Mouse (Mus musculus) heart, postnatal 14 days (tissue): ENCODE measurements at regions not wholly inside any gene's neighbourhood (a gene's known extent, or its start where the extent isn't known, plus 50 kb on each side); places are given as distances from the start of the nearest gene placed in this dataset.
A peak's percentile ranks its signal among the peaks of the same experiment; 100 is the strongest.

ENCODE experiments used
- DNase-seq, 2 experiments: peaks; one replicate each; pipeline ENCODE4 v3.0.0; 2021 to 2022
- intact Hi-C: fragments of 180-260 bp; cut with DNase I; formaldehyde crosslinking; loops from one replicate; pipeline ENCODE4 v1.15.1; 2025

DNA sequence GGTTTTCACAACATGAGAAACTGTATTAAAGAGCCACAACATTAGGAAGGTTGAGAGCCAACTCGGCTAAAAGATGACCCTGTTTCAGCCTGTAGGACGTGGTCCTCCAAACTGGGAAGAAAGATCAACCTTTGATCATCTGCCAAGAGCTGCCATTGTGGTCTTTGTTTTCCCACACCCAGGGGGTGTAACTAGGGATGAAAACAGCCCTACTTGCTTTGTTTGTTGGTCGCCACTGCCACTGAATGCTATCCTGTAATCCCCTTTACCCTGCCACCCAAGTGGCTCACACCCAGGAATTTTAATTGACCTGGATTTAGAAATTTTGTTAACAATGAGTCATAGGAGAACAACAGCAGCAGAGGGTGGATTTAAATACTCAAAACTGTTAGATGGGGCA is 414.2 kb downstream of the Bcor start:
- no peak for DNase-seq
- intact Hi-C loops: no loop called here

DNA sequence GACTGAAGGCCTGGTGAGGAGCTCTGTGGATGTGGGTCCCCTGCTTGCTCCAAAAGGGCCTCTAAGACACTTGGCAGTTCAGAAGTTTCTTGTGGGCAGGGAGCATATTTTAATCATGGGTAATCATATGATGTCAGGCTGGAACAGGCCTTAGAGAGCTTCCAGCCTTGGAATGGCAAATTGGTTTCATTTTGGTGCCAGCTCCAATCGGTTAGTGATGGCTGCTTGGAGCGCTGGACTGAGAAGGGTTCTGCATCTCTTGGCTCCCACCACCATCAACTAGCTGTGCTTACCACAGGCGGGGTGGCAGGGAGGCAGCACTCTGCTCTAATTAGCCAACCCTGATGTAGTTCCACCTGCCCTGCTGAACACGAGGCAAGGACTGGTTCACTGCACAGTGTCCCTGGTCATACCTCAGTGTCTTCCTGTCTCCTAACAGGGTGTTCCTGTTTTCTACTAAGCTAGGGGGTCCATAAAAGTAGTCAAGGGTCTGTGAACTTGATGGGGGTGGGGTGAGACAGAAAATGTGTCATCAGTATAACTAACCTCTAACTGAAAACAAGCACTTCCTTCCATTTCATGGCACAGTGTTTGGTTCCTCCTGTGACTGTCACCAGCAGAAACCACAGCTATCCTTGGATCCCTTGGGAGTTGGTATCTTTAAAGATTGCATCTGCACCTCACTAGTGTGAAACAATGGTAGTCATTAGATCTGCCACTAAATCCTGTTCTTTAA is 412.6 kb downstream of the Bcor start:
- intact Hi-C loops: no loop called here
- no peak for DNase-seq

DNA sequence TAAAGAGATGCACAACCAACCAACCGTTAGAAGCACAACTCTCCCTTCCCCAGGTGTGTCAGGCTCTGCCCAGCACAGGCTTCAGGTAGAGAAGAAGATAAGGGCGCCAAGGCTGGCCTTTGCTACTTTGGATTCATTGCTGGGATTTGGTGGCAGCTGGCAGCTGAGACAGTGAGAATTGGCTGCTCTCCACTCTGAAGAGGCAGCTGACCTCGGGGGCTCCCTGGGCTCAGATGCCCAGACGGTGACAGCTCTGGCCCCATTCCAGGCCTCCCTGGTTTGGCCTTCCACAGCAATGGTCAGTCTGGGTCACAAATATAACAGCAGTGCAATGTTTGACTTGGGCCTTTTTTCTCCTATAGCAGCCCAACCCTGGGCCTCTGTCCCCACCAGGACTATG is 411.9 kb downstream of the Bcor start:
- peak; percentile 54 to 75 for DNase-seq
- intact Hi-C loops: no loop called here

DNA sequence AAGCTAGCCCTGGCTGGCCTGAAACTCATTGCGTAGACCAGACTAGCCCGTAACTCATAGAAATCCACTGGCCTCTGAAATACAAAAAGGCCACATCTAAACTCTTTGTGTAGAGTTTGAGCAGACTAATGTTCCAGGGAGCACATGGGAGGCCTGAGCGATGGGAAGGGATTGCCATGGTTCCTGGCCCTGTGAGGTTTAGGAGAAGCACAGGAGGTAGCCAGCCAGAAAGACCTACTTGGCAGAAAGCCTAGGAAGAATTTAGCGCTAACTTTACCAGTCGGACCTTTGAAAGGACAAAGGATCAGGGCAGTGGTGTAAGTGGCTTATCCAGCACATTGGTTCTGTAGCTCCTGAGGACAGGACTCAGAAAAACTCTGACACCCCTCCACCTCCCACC is 407.6 kb downstream of the Bcor start:
- no peak for DNase-seq
- intact Hi-C loops: loop anchor here (5.0 kb wide), 1 partner anchor 145 kb away; no protein-coding TSS in a partner anchor

DNA sequence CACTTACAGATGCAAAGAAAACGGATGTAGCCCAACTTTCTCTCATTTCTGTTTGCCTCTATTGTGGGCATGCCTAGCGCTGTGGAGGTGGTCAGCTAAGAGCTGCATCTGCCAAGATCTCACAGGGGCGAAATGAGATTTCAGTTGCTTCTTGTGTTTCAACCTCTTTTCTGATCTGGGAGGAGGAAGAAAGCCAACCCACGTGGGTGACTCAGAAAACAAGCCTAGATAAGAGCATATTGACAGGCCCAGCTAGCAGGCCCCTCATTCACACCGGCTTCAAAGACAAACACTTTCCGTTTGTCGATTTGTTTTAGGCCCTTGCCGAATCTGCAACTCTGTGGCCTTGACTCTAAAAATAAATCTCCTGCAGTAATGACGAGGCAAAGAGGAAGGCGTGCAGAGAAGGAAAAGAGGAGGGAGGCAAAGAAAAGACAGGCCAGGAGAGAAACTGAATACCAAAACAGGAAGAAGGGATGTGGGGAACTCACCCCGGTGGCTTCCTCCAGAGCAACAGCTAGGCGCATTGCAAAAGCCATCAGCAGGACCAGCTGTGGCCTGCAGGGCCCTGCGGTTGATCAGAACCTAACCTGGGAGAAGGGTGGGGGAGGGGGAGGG is 407.1 kb downstream of the Bcor start:
- intact Hi-C loops: loop anchor here (5.0 kb wide), 1 partner anchor 144 kb away; no protein-coding TSS in a partner anchor

DNA sequence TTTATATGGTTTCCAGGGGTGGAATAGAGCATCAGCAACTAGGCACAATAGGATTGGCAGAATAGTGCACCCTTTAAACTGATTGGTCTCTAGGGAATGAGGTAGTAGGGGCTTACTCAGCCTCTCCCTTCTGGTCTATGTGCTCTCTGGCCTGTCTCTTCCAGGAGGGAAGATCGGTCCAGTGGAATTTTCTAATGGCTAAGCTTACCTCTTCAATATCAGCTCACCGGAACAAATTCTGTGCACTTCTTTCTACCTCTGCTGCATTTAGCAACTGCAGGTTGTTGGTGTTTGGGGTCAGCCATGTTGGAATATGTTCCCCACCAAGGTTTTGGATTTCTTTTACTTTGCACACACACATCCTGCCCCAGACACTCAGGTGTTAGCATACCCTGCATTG is 405.1 kb downstream of the Bcor start:
- intact Hi-C loops: no loop called here
- no peak for DNase-seq

More for the DNA sequence above, 407.1 kb downstream of the Bcor start:
- DNase-seq: no peak

DNA sequence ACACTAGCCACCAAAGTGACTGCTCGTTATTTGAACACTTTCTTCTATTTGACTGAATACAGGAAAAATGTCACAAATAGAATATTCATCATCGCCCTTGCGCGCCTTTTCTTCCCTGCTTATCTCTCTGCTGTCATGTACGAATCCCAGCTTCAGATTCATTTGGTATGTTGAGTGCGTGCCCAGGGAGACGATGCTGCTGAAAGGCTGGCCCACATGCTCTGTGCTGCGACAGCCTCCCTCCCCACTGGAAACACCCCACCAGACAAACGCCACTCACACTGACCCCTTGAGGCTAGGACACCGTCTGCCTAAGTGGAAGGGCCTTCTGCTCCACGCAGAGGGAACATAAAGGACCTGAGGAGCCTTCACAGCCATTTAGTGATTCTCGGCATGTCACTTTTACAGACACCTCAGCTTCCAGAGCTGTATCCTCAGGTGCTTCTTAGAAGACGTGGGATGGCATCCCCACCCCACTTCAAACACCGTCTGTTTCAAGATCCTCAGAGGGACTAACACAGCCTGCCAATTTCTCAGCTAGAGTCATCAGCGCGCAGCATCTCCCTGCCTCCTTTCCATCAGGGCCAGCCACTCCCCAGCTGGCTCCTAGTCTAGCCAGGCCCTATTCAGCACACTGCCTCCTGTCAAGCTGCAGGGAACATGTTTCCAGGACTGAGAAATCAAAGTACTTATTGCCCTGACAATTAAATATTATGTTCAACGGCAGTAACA is 396.6 kb downstream of the Bcor start:
- DNase-seq: peak in 1 of 2 experiments; percentile 15
- intact Hi-C loops: no loop called here

DNA sequence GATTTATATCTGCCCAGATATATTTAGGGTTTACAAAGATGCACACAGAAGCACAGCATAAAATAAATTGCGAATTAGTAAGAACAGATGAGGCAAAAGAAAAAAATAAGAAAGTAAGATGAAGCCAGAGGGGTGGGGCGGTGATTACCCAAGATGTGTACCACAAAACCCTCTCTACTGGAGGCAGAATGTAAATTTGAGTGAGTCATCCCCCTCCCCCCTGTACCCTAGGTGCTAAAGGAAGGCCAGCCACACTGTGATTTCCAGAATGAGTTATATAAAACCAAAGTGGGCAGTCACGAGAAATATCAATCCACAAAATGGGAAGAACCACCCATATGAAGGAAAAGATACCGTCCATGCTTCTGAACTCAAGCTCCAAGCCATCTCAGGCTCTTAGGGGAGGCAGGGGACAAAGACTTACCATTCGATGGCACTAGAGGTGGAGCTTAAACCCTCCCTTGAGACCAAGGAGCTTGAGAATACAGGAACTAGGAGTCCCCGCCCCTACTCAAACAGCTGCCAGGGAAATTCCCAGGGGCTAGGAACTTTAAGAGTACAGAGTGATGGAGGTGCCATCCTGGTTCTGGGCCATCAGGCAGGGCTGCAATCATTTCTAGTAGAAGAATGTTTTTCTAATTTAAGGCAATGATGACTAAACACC is 383.8 kb downstream of the Bcor start:
- no peak for DNase-seq
- intact Hi-C loops: no loop called here

DNA sequence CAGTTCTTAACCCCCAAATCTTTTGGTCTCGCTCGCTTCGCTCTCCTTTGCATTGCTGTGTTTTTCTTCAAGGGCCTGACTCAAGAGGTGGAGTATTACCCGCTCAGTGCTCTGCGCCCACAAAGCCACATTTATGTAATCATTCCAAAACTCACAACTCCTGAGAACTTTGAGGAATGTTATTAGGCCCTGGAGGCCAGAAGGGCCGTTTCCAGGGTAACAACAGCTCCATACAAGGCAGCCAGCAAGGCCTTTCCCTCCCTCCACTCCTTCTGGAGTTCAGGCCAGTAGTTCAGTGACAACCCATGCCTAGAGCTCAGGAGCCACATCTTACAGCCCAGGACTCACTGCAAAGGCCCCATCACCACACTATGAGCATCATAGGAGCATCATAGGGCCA is 365.1 kb downstream of the Bcor start:
- intact Hi-C loops: loop anchor here (5.0 kb wide), 1 partner anchor 58 kb away; no protein-coding TSS in a partner anchor
- DNase-seq: no peak

DNA sequence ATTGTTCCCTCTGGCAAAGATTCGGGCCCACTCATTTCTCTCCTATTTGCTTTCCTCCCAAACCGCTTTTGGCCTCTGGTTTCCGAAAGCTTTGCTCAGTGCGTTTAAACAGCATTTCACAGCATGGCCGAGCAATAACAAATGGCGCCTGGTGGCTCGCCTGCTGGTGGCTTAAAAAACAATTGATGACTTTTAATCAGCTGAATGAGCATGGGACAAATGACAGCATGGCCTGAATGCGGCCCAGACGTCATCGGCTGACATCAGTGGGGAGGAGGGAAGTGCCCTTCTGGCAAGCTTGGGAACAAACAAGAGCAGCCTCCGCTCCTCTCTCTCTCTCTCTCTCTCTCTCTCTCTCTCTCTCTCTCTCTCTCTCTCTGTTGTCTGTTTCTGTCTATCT is 362.3 kb downstream of the Bcor start:
- peak; percentile 25 to 48 for DNase-seq
- intact Hi-C loops: loop anchor here (5.0 kb wide), 1 partner anchor 61 kb away; no protein-coding TSS in a partner anchor

DNA sequence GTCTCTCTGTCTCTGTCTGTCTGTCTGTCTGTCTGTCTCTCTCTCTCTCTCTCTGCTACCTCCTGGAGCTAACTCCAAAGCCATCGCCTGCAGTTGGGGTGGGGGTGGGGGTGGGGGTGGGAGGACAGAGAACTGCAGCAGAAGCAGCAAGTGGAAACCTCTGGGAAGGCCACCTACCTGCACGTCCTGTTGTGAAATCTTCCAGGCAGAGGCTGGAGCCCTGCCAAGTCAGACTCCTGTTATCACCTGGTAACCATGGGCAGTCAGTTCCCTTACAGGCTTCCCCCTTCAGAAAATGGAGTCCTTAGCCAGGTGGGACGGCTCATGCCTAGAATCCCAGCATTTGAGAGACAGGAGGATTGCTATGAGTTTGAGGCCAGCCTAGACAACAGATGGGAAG is 361.8 kb downstream of the Bcor start:
- peak in 1 of 2 experiments; percentile 11 for DNase-seq
- intact Hi-C loops: loop anchor here (5.0 kb wide), 1 partner anchor 61 kb away; no protein-coding TSS in a partner anchor

DNA sequence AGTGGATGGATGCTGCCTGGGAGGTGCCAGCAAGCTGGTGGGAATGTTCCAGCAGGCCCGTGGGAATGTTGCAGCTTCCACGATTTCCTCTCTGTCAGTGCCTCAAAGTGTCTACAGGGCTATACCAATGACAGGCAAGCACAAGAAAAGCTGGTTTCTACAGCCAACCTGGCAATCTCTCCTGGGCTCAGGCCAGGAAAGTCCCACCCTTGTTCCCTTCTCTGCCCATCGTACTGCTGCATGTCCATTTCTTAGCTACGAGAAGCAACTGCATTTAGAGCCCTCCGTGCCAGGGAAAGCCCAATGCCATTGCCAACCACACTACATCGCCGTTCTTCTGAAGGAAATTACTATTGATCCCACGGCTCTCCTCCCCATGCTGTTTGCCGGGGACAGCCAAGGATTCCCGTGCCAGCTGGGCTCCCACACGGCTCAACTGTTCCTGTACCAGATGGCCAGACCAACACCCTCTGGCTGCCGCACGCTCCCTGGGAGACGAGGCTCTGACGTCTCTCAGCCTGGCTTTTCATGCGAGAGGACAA is 359.7 kb downstream of the Bcor start:
- intact Hi-C loops: loop anchor here (10.0 kb wide), 2 partner anchors 166 to 454 kb away; no protein-coding TSS in a partner anchor
- no peak for DNase-seq

DNA sequence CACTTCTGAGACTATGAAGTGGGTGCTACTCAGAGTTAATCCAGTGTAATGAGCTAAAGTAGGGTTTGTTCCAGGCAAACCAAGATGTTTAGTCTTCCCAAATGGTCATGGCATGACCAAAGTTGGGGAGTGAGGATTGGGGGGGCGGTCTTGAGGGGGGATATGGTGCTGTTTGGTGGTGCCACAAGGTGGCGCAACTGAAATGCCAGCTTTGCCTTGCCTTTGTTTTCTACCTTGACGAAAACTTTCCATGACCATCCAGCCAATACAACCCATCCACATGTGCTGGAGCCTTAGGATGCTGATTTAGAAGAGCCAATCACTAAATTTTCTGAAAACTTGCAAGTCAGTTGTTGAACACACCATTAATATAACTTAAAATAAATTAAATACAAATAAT is 358.9 kb downstream of the Bcor start:
- no peak for DNase-seq
- intact Hi-C loops: loop anchor here (10.0 kb wide), 2 partner anchors 166 to 454 kb away; no protein-coding TSS in a partner anchor

DNA sequence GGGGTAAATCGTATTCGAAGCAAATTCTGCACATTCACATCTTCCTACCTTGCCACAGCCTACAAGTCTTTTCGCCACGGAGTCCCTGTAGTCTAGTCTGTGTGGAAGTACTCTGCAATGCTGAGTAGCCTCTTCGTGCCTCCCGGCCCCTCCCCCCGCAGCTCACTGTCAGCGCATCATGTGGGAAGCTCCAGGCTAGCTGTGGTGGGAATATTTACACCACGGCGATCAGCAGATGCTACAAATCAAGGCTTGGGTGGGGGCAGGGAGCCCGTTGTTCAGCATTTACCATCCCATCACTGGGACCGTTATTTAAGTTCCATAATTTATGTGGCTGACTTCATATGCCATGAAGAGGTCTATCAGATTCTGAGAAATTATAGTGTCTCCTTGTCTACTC is 358.5 kb downstream of the Bcor start:
- no peak for DNase-seq
- intact Hi-C loops: loop anchor here (10.0 kb wide), 2 partner anchors 167 to 453 kb away; no protein-coding TSS in a partner anchor

DNA sequence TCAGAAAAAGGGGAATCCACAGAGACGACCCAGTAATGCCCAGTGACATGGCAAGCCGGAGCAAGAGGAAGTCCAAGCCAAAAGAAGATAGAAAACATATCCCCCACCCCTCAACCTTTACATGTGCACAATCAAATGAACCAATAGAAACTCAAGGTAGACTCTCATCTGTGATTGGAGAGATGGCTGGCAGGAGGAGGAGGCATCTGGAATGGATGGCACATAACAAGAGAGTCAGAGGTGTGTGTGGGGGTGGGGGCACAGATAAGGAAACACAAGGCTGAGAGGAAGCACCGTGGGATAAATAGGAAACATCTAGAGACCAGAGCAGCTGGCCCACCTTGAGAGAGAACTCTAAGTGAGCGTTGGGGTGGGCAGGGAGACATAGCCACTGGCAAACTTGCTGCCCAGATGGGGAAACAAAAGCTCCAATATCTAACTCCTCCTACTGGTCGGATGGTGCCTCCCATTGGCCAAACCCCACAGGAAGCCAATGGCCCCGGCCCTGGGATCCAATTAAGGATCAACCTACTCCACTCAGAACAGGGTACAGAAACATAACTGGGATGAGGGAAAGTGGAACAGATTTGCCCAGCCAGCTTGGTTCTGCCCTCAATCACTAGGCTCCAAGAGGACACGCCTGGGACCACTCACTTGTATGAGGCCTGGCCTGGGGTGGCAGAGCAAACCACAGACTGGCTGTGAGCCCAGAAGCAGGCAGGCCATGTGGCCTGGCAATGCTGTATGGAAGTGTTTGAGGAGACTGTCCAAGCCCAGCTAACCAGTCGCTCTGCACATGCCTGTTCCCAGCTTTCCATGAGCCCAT is 357.9 kb downstream of the Bcor start:
- intact Hi-C loops: loop anchor here (10.0 kb wide), 2 partner anchors 167 to 453 kb away; no protein-coding TSS in a partner anchor

DNA sequence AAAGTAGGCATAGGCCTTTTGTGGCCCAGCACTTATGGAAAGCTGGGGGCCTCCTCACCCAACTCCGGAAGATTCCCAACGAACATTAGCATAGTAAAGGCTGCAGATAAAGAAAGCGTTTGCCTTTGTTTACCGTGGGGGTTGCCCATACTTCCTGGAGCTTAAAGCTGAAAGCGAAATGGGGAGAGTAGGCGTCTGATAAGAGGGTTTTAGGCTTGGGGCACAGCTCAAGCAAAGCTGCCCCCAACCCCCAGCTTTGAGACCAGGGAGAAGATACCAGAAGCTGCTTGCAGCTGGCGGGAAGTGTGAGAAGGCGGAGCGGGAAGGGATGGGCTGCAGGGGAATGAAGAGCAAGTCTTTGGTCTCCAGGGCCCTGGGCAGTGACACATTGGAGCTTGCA is 356.9 kb downstream of the Bcor start:
- DNase-seq: no peak
- intact Hi-C loops: loop anchor here (10.0 kb wide), 2 partner anchors 168 to 452 kb away; no protein-coding TSS in a partner anchor

More for the DNA sequence above, 357.9 kb downstream of the Bcor start:
- DNase-seq: peak; percentile 24 to 55

DNA sequence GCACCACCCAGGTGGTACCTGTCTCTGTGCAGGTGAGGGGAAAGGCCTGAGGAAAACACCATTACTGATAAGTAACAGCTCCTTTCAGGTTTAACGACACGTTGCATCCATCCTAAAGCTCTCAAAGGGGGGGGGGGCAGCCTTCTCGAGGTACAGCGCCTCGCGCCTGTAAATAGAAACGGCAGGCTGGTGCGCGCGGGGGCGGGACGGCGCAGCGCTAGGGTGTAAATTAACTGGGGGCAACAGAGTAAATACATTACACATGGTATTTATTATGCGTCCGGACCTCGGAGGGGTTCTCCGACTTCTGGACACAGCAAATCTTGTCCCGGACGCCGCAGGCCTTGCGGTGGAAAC is 353.3 kb downstream of the Bcor start:
- intact Hi-C loops: loop anchor here (5.0 to 10.0 kb wide), 3 partner anchors 172 to 448 kb away; no protein-coding TSS in a partner anchor
- DNase-seq: no peak

DNA sequence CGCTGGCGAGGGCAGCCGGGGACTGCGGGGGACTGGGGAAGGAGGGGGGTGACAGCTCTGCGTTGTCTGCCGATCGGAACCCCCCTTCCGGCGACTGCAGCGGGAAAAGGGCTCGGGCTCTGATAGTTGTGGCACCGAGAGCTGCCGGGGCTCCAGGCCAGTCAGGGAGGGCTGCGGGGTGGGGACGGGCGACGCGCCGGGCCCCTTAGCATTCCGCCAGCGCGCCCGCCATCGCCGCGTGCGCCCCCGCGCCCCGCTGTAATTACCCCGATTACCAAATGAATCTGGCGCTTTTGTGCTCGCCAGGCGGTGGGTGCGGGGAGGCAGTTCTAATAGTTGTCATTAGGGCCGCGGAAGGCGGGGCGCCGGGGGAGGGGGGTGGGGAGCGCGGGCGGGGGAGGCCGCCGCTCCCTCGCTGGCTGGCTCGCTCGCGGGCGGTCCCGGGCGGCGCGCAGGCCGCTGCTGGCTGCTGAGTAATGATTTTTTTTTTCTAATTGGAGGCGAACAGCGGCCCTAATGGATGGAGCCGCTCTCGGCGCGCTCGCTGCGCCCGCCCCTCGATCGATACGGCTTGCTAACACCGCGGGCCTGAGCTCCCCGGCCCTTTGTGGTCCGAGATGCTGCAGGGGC is 352.8 kb downstream of the Bcor start:
- intact Hi-C loops: loop anchor here (5.0 to 10.0 kb wide), 3 partner anchors 173 to 447 kb away; no protein-coding TSS in a partner anchor
- DNase-seq: peak; percentile 43 to 48

DNA sequence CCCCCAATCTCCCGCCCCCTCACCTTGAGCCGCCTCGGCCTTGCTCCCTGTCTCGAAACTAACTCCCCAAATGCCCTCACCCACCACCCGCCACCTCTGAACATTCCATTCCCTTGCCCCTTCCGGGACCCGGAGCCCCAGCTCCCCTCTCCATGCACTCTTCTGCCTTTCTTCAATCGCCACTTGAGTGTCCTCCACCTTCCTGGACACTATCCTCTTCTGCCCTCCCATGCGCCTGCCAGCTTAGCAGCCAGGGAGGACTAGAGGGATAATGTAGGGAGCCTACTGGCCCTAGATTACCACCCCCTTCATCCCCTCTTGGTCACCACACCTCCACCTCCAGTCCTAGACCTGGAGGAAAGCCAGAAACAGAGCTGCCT is 352.3 kb downstream of the Bcor start:
- intact Hi-C loops: loop anchor here (5.0 to 10.0 kb wide), 3 partner anchors 173 to 447 kb away; no protein-coding TSS in a partner anchor
- DNase-seq: no peak
